Mouse (Mus musculus): ENCODE results near the gene Klhdc2.

The Klhdc2 gene

DNA sequence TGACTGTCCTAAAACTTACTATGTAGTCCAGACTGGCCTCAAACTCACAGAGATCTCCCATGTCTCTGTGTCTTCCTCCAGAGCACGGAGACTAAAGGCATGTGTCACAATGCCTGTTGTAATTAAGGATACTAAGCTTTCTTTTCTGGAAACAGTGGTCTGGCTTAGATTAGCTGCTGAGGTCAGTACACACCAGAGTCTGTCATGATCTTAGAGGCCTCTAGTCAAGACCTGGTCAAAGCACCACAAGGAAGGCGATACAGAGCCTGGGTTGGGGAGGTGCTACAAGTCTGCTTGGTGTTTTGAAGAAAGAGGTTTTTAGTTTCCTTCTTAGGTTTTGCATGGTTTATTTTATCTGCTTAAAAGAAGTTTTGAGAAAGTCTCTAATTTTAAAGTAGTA, 3.9 kb downstream of the Klhdc2 start:
- in situ Hi-C loops (cut with MseI, MboI) = no loop called here

DNA sequence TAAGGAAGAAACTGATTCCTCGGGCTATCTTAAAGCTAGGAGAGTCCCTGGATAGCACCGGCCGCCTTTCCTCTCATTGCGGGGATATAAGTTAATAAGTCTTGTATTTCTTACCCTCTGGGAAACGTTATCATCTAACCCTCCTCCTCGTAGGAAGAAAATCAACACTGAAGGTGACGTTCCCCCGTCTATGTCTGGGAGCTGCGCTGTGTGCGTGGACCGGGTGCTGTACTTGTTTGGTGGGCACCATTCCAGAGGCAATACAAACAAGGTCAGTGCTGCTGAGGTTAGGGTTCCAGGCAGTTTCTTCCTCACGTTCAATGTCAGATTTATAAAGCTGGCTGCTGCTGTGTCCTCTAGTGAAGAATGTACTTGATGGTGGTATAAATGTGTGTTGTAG, 5.7 kb downstream of the Klhdc2 start:
- in situ Hi-C loops (cut with MseI, MboI) = no loop called here

DNA sequence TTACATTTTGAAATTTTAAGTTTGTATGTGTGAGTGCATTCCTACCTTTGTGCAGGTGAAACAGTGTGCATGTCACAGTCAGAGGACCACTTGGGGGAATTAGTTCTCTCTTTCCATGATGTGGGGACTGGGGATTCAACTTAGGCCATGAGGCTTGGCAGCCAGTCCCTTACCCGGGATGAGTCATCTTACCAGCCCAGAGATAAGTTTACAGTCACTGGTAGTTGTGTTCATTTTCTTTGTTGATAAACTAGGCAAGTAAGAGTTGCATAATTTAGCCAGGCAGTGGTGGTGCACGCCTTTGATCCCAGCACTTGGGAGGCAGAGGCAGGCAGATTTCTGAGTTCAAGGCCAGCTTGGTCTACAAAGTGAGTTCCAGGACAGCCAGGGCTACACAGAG, 7.6 kb downstream of the Klhdc2 start:
- in situ Hi-C loops (cut with MseI, MboI) = no loop called here

DNA sequence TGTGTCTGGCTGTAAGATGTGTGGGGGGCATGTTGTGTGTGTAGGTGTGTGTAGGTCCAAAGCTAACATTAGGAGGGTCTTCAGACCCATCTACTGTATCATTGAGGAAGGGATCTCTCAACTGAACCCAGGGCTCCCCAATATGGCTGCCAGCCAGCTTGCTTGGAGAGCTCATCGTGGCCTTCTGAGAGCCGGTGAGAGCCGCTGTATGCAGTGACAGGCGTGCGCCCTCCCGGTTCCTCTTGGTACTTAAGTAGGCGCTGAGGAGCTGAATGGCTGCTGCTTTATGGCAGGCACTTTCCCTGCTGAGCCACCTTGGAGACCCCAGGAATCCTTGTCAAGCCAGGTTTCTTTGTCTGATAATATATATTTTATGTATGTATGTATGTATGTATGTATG, 9.9 kb downstream of the Klhdc2 start:
- in situ Hi-C loops (cut with MseI, MboI) = no loop called here

DNA sequence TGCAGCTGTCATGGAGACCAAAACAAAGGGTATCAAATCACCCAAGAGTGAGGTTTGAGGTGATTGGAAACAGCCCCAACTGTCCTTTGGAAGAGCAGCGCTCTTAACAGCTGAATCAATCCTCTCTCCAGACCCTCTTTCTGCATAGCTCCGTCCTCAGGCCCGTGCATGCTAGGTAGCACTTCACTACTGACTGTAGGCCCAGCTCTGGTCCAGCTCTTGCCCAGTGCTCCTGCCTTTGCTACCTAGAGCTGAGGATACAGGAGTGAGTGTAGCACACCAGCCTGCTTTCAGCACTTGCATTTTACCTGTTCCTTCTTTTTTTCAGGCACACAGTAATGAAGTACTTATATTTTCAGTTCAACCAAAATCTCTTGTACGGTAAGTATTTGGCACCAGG, 13.2 kb downstream of the Klhdc2 start:
- in situ Hi-C loops (cut with MseI, MboI) = no loop called here

DNA sequence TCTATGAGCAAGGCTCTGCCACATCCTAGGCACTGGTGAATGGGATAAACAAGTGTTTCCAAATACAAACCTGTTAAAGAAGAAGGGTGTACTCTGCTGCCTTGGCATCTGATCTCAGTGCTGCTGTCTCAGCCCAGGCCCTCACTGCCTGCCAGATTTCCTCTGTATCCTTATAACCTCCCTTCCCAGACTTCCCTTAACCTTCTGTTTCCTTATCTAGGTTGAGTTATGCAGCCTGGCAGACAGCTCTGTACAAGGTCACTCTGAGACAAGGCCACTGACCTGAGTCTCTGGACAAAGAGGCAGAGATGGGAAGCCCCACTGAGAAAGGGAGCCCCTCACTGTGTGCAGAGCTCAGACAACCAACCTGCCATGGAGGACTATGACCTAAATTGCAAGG, 21.9 kb downstream of the Klhdc2 start:
- in situ Hi-C loops (cut with MseI, MboI) = no loop called here

DNA sequence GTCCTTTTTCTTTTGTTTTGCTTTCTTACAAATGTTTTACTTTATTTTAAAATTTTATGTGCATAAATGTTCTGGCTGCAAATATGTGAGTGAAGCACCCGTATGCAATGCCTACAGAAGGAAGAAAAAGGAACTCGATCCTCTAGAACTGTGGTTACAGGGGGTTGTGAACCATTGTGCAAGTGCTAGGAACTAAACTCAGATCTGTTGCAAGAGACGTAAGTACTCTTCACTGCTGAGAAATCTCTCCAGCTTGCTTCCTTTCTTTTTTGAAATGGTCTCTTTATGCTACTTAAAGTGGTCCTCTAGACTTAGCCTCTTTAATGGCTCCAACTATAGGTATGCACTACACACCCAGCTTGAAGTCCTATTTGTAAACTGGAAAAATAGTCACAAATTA, 34.7 kb downstream of the Klhdc2 start:
- in situ Hi-C loops (cut with MseI, MboI) = no loop called here

DNA sequence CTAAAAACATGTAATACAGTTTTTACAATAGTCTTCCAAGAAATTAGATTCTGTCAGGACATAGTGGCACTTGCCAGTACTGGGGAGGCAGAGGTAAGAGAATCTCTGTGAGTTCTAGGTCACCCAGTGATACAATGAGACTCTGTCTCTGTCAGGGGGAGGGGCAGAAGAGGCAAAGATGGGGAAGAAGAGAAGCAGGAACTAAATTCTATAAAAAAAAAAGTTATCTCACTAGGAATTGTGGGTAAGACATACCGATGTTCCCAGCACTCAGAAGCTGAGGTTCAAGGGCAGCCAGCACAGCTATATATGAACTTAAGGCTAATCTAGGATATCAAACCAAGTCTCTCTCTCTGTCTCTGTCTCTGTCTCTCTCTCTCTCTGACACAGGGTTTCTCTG, 35.7 kb downstream of the Klhdc2 start:
- in situ Hi-C loops (cut with MseI, MboI) = no loop called here

DNA sequence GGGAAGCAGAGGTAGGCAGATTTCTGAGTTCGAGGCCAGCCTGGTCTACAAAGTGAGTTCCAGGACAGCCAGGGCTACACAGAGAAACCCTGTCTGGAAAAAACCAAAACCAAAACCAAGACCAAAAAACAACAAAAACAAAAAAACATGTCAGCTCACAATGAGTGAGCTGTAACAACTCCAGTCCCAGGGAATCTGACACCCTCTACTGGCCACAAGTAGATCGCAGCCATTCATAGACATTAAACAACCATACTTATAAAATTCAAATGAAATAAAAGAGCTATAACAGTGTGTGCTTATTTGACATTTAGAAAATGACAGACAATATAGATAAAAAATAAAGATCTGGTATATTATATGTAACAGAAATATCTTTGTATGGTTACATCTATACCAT, 37.1 kb downstream of the Klhdc2 start:
- in situ Hi-C loops (cut with MseI, MboI) = no loop called here

DNA sequence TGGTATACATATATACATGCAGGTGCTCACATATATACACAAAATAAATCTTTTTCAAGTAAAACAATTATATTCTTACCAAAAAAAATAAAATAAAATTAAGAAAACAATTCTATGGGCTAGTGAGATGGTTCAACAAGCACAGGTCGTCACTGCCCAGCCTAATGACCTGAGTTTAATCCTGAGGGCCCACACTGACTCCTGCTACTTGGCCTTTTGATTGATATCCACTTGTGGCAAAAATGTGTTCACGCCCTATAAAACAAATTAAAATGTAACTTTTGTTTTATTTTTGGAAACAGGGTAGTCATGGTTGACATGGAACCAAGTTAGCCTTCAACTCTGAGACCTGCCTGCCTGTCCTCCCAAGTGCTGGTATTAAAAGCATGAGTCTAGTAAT, 53.4 kb downstream of the Klhdc2 start:
- in situ Hi-C loops (cut with MseI, MboI) = no loop called here

DNA sequence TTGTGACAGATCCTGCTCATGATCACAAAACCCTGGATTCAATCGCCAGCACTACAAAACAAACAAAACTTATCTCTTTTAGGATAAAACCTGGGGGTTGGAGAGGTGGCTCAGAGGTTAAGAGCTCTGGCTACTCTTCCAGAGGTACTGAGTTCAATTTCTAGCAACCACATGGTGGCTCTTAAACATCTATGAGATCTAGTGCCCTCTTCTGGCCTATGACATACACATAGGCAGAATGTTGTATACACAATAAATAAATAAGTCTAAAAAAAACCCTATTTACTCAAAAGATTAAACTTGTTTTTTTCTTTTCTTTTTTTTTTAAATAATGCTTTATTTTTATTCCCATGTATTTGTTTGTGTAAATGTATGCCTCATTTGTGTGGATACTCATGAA, 55.2 kb downstream of the Klhdc2 start:
- in situ Hi-C loops (cut with MseI, MboI) = no loop called here

DNA sequence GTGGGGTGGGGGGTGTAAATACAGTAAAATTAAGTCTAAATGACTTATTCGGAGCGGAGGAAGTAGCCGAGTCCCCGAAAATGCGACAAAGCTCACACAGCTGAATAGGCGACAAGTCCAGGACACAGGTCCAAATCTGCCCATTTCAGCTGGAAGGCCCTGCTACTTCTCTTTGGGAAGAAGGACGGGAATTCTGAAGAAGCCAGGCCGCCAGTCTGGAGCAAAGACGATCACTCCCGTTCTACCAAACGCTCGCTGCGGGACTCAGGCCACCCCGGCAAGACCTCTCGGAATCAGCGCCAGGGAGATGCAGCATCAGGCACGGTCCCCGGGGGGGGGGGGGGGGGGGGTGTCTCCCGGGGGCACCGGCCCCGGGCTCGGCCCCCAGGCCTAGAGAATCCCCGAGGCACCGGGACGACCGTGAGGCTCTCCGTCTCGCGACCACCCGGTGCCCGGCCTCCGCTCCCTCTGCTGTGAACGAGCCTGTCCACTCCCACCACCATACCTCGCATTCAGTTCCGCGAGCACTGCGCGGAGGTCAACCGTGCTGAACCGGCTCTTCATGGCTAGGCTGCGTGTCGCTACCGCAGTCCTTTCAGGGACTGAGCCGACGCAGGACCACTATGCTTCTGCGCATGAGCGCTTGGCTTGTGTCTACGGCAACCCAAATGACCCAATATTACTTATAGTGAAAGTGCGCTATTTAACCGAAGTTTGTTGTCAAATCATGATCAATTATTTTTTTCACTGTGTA, 60.2 kb downstream of the Klhdc2 start, which contains the start of gene Nemf:
Nemf (minus strand) TSS at position 620 of the 754 bp plus-strand sequence.
- in situ Hi-C loops (cut with MseI, MboI) = no loop called here

DNA sequence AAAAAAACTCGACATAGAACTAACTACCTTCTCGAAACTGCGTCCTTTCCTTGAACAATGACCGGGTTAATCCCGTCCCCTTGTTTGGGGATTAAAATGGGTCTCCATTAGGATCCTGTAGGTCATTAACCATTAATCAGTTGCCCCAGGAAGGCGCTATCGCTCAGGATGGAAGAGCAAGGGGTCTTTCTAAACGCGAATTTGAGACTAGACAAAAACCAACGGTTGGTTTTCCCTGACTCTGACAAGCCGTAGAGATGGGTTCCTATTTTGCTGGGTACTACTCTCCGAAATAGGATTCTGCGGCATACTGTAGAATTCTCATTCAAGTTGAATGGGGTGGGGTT, 60.8 kb downstream of the Klhdc2 start:
- in situ Hi-C loops (cut with MseI, MboI) = no loop called here
